9 mouse cellular contexts compared by ENCODE assay signal in genomic region chr7:49120488-49120864, GRCm38 (mm10).
A peak's percentile ranks its signal among the peaks of the same experiment; 100 is the strongest.
DNase-seq lines count a peak whose midpoint lies in the region; ATAC-seq and TF ChIP-seq lines count a peak whose summit lies in the region.
"Had no signal": no experiment of that assay in that cellular context is flagged by ENCODE, and none has a peak within 500 bp of the region (broad histone marks: within the 10 kb centered on the region; RNA-seq: fewer than 3 reads in every experiment).

No protein-coding gene starts in this region.

- H3K4me2 ChIP-seq in kidney, postnatal 0 days (ENCODE audit: low read length), result peak overlapping the region; percentile 36
- H3K4me2 ChIP-seq in hindbrain, embryonic 11.5 days (replicated peaks; ENCODE audit: low read depth, low read length), result peak overlapping the region; percentile 37
- H3K4me2 ChIP-seq in midbrain, embryonic 16.5 days (ENCODE audit: low read length), result peak overlapping the region; percentile 72

- ATAC-seq in kidney, postnatal 0 days (replicated peaks; ENCODE audit: low FRiP score, low read depth), result no peak
- peak; percentile 60 for ATAC-seq in hindbrain, embryonic 11.5 days (ENCODE audit: low FRiP score)
- peak; percentile 36 for ATAC-seq in midbrain, embryonic 16.5 days
- no peak for ATAC-seq in megakaryocyte, adult 5-6 weeks (ENCODE audit: poor library complexity, severe bottlenecking)

- no peak overlapping the region for H3K4me3 ChIP-seq in kidney, postnatal 0 days (replicated peaks; ENCODE audit: low read depth, low read length)
- H3K4me3 ChIP-seq in embryonic facial prominence, embryonic 10.5 days, result peak overlapping the region; percentile 32
- H3K4me3 ChIP-seq in hindbrain, embryonic 11.5 days (ENCODE audit: low read depth, low read length), result 0 out of 2 replicates have a peak overlapping the region, but pooled peaks have one; percentile 1
- H3K4me3 ChIP-seq in midbrain, embryonic 16.5 days (ENCODE audit: low read depth, low read length), result peak overlapping the region; percentile 34

- no peak for TF ChIP-seq CTCF in kidney, postnatal 0 days (IDR thresholded peaks at IDR 0.05; ENCODE audit: low read depth)

- H3K4me1 ChIP-seq in kidney, postnatal 0 days (replicated peaks; ENCODE audit: insufficient read depth, low read length), result peaks cover 3% of the 10 kb centered on the region; the same call in 1 of the 2 replicates
- H3K4me1 ChIP-seq in embryonic facial prominence, embryonic 10.5 days, result peaks cover 20% of the 10 kb centered on the region
- H3K4me1 ChIP-seq in hindbrain, embryonic 11.5 days (replicated peaks; ENCODE audit: control insufficient read depth, insufficient read depth, low read length), result peaks cover 17% of the 10 kb centered on the region
- H3K4me1 ChIP-seq in midbrain, embryonic 16.5 days (ENCODE audit: control insufficient read depth, insufficient read depth, low read length), result peaks cover 22% of the 10 kb centered on the region

- 0 out of 2 replicates have a peak, but pooled peaks cover 5% of the 10 kb centered on the region for H3K27me3 ChIP-seq in kidney, postnatal 0 days (ENCODE audit: insufficient read depth, low read length)
- peaks cover 53% of the 10 kb centered on the region for H3K27me3 ChIP-seq in embryonic facial prominence, embryonic 10.5 days (replicated peaks; ENCODE audit: low read depth, poor library complexity, severe bottlenecking)
- no peaks in the 10 kb centered on the region for H3K27me3 ChIP-seq in hindbrain, embryonic 11.5 days (ENCODE audit: control insufficient read depth, insufficient read depth, low read length)
- no peaks in the 10 kb centered on the region for H3K27me3 ChIP-seq in midbrain, embryonic 16.5 days (ENCODE audit: control insufficient read depth, insufficient read depth, low read depth, low read length)

- DNase-seq in kidney, postnatal 0 days (ENCODE audit: low spot score), result peak; percentile 12
- no peak for DNase-seq in kidney, adult 18-20 months
- DNase-seq in embryonic facial prominence, embryonic 10.5 days (ENCODE audit: low spot score), result no peak
- DNase-seq in hindbrain, embryonic 11.5 days (ENCODE audit: low spot score), result no peak
- no peak for DNase-seq in layer of hippocampus, postnatal 36 days
- DNase-seq in thymus, postnatal 36 days, result no peak
- DNase-seq: lung, adult 2 months had no signal

- H3K9me3 ChIP-seq in kidney, postnatal 0 days (replicated peaks; ENCODE audit: low read length), result no peaks in the 10 kb centered on the region
- no peaks in the 10 kb centered on the region for H3K9me3 ChIP-seq in embryonic facial prominence, embryonic 10.5 days
- no peaks in the 10 kb centered on the region for H3K9me3 ChIP-seq in hindbrain, embryonic 11.5 days (ENCODE audit: control insufficient read depth, low read length)
- no peaks in the 10 kb centered on the region for H3K9me3 ChIP-seq in midbrain, embryonic 16.5 days (replicated peaks; ENCODE audit: control insufficient read depth, low read length, poor library complexity, severe bottlenecking)

- 33% methylated on average over 6 of the region's 6 CpGs for WGBS in kidney, postnatal 0 days
- WGBS in embryonic facial prominence, embryonic 10.5 days, result 55% methylated on average over 6 of the region's 6 CpGs
- WGBS in hindbrain, embryonic 11.5 days, result 26% methylated on average over 6 of the region's 6 CpGs
- WGBS in midbrain, embryonic 16.5 days, result 7% methylated on average over 6 of the region's 6 CpGs

- H3K27ac ChIP-seq in kidney, postnatal 0 days, result no peak overlapping the region
- H3K27ac ChIP-seq in embryonic facial prominence, embryonic 10.5 days (replicated peaks), result peak overlapping the region; percentile 27; the same call in 1 of the 2 replicates
- peak overlapping the region; percentile 54; the same call in 1 of the 2 replicates for H3K27ac ChIP-seq in hindbrain, embryonic 11.5 days (ENCODE audit: low read depth, low read length)
- H3K27ac ChIP-seq in midbrain, embryonic 16.5 days (ENCODE audit: low read length), result peak overlapping the region; percentile 54

- no peak overlapping the region for H3K9ac ChIP-seq in kidney, postnatal 0 days (ENCODE audit: low read depth, low read length)
- H3K9ac ChIP-seq in hindbrain, embryonic 11.5 days (ENCODE audit: low read depth, low read length), result peak overlapping the region; percentile 17
- peak overlapping the region; percentile 62 for H3K9ac ChIP-seq in midbrain, embryonic 16.5 days (ENCODE audit: low read depth, low read length)

- no peaks in the 10 kb centered on the region for H3K36me3 ChIP-seq in kidney, postnatal 0 days (ENCODE audit: insufficient read depth, low read length)
- H3K36me3 ChIP-seq in embryonic facial prominence, embryonic 10.5 days (replicated peaks), result no peaks in the 10 kb centered on the region
- no peaks in the 10 kb centered on the region for H3K36me3 ChIP-seq in hindbrain, embryonic 11.5 days (ENCODE audit: control insufficient read depth, insufficient read depth, low read length)
- no peaks in the 10 kb centered on the region for H3K36me3 ChIP-seq in midbrain, embryonic 16.5 days (ENCODE audit: control insufficient read depth, insufficient read depth, low read length)

Comparison
In these comparisons a context has a peak if more than half of its experiments do, and no peak if none do; other contexts are left out.
1. ATAC-seq: peak in hindbrain, embryonic 11.5 days (single experiment) and midbrain, embryonic 16.5 days (single experiment); none in kidney, postnatal 0 days (single experiment) and megakaryocyte, adult 5-6 weeks (single experiment).
2. Peak in every context shown above with its lines, with median percentiles within 50 percentile points of each other: H3K4me2 ChIP-seq.